Mouse (Mus musculus): Measurements from ENCODE around the gene Pycr1.

The Pycr1 gene

DNA sequence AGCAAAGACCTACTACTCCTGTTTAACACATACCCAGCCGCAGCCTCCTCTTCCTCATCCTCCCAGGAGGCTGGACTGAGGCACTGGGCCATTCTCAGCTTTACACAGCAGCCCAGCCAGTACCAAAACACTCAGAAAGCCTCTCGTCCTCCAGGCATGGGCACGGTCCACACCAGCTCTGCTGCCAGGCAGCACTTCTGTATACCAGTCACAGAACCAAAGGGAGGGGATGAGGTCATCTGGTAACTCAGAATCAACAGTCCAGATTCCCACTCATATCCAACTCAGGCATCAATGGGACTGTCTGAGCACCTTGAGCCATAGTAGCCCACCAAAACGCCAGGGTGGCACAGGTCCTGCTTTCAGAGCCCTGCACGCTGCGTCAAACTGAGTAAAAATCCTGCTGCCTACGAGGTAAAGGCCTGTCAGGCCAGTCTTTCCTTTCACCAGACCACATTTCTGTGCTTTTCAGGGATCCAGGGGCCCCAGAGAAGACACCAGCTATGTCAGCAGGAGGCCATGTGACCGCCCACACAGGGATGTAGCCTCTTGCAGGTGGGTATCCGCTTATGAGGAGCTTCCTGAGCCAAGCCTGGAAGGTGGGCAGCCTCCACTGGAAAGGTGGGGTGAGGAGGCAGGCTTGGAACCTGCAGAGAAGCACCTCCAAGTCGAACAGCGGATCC, 16.6 kb downstream of the Pycr1 start:
- no peak for DNase-seq (ENCODE audit: low spot score in 2 of 2)

DNA sequence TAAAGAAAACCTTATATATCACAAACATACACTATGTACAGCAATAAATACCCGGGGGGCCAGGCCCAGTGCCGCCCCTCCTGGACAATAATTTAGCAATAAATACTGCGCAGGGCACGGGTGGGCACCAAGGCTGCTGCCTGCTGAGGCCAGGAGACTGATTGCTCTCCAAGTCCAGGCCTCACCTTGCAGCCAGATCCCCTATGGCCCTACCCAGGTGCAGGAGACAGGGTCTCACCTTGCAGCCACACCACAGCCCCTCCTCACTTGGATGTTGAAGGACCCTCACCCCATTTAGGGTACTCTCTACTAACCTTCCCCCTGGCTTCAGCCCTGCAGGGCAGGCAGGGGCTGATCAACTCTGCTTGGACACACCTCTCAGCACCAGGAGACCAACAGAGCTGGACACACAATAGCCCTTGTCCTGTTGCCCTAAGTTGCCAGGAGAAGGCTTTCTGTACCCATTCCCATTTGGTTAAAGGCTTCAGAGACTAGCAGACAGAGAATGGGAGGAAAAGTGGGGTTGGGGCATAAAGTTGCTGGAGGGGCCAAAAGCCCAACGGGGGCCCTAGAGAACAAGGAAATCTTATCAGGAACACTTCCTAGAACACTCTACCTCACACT, 18.3 kb downstream of the Pycr1 start, which contains the start of gene Sirt7:
Sirt7 (minus strand) TSS at position 89 of the 624 bp plus-strand sequence.
- DNase-seq (ENCODE audit: low spot score in 2 of 2) = no peak

DNA sequence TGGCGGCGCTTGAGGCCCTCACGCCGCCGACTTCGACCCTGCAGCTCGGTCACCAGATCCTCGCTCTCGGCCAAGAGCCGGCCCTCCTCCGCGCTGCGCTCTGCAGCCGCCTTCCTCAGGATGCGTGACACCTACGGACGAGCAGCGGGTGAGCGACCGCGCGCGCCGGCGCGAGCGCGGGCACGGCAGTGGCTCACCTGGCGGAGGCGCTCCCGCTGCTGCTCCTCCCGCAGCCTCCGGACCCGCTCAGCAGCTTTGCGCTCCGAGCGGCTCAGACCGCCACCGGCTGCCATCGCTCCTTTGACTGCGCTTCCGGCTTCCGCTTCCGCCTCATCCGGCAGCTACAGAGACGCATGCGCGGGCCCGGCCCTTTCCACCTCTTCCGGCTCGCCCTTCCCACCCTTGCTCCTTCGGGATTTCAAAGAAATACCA, 18.9 kb downstream of the Pycr1 start:
- DNase-seq (ENCODE audit: low spot score in 2 of 2) = peak; percentile 76 to 85

DNA sequence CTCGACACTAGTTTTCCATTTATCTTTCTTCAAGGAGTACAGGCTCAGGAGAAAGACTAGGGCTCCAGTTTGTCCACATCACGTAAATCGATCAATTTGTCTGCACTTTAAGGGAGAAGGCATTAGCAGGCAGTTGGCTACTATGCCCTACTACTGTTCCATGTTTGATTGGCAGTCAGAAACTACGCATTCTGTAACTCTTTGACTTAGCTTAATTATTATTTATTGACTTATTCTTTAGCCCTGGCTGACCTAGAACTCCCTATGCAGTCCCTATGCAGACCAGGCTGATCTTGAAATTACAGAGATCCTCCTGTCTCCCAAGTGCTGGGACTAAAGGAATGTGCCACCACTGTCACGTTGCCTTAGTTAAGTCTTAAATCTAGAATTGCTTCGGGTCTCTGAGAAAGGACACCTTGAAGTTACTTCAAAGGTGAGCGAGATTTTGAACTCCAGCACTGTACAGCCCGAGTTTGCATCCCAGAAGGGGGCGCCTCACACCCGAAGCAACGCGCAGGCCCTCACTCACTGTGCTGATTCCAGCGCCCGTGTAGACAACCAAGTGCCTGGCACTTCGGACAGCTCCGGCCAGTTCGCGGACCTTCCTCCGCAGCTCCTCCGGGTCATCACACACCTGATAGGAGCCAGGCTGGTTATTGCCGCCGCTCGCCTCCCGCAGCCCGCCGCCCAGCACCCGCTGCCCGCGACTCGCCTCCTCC, 19.4 kb downstream of the Pycr1 start:
- DNase-seq (ENCODE audit: low spot score in 2 of 2) = peak; percentile 67 to 71

DNA sequence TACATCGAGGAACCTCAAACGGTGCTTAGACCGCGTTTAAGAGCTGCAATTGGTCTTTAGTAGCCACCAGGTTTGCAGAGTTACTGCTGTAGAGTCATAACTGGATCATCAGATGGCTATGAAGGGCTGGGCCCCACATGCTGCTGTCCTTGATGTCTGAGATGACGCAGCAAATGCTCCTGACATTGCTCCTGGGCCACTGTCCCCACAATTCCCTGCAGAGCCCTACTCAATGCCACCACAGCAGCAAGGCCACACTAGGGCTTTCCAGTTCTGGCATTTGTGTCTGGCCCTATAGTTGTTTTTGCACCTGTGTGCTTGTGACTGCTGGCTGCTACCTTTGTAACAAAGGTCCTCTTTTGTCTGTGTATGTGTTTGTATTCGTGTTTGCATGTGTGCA, 20.8 kb downstream of the Pycr1 start:
- no peak for DNase-seq (ENCODE audit: low spot score in 2 of 2)

DNA sequence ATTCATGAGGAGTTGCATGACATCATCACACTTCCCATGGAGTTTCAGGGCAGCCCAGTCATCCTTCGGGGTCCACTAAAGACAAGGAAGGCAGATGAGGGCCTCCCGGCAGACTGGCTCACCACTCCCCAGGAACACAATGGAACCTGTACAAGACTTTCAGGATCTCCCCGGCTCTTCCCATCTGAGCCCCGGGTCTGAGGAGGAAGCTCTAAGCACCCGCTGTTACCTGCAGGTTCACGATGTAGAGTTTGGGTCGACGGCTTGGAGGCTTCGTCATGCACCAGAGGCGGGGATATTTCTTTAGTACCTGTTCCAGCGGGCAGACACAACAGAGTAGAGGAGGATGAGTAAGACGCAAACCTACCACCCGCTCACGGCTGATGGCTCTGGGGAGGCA, 23.4 kb downstream of the Pycr1 start:
- DNase-seq (ENCODE audit: low spot score in 2 of 2) = no peak

DNA sequence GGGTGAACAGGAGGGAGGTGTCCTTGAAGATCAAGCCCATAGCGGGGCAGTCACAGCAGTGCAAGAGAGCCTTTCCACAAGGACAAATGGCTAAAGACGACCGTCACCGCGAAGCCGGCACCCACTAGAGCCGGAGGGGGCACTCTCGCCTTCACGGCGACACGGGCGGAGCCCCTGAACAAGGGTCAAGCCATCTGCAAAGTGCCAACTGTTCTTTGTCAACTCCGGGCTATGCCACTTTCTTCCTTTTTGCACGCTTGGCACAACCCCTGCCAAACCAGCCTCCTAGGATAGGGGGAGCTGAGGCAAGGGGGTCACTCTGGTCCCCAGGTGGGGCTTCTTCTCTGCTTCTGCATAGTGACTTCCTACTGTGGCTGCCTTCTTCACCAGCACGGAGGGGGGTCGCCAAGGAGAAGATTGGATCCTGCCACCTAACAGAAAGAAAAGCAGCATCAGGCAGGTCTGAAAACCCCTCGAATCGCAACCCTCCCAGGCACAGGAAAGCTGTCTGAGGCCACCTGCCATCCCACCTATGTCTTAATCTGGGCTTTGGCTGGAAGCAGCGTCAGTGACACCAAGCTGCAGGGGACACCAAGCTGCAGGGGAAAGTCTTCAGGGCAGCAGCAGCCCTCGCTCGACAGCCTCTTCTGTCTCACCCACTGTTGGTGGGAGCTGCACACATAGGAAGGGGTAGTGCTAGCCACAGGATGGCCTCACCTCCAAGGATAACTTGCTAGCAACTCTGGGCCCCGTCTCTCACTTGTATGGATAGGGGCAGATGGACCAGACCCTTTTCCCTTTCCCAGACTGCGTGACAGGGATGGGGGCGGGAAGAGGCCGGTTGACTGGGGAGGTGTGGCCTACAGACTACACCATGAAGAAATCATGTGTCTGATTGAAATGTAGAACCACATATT, 24.7 kb downstream of the Pycr1 start:
- DNase-seq (ENCODE audit: low spot score in 2 of 2) = no peak

DNA sequence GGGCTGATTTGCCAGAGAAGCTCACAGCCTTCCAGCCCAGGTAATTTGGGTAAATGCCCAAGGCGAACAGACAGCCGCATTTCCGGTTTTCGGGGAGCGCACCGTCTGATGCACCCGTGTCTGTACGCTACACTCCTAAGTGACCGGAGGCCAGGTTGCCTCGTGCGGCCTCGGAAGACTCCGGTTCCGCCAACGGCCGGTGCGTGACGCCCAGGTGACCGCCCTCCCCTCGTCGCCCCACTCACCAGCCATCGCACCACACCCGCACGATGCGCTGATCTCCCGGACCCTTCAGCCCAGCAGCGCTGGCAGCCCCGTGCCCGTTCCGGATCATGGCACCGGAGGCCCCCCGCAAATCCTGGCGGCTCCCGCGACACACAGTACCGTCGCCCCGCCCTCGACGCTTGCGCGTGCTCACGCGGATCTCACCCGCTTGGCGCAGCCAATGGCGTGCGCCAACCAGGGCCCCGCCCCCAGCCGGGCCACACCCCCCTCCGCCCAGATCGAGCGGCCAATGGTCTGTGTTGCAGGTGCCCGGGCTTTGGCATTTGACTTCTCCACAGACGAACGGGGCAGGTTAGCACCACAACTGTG, 26.0 kb downstream of the Pycr1 start, which contains the start of gene Pcyt2:
Pcyt2 (minus strand) TSS at position 418 of the 594 bp plus-strand sequence.
- peak; percentile 88 to 91 for DNase-seq (ENCODE audit: low spot score in 2 of 2)

DNA sequence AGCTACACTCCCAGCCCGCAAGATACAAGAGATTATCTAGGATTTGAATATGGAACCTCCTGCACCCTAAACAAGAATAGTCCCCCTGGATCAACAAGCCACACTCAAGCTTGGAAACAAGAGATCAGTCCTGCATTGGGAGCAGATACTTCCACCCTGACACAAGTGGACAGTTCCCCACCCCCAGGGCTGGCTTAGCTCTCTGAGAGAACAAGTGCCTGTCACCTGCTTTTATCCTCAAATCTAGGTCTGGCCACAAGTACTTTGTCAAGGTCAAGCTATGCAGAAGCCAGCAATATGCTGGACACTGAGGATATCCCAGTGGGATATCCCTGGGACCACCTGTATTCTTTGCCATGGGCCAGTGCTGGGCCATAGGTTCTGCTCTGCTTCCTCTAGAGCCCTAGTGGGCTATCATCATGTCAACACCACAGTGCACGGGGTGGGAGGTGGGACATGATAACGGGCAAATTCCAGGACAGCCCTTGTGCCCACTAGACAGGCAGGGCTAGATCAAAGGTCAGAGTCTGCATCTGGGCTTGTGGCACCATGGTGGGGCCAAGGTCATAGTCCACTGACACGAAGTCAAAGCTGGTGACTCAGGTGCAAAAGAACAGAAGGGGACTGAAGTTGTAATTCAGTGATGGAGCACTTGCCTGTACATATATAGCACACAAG, 26.8 kb downstream of the Pycr1 start:
- DNase-seq (ENCODE audit: low spot score in 2 of 2) = no peak

DNA sequence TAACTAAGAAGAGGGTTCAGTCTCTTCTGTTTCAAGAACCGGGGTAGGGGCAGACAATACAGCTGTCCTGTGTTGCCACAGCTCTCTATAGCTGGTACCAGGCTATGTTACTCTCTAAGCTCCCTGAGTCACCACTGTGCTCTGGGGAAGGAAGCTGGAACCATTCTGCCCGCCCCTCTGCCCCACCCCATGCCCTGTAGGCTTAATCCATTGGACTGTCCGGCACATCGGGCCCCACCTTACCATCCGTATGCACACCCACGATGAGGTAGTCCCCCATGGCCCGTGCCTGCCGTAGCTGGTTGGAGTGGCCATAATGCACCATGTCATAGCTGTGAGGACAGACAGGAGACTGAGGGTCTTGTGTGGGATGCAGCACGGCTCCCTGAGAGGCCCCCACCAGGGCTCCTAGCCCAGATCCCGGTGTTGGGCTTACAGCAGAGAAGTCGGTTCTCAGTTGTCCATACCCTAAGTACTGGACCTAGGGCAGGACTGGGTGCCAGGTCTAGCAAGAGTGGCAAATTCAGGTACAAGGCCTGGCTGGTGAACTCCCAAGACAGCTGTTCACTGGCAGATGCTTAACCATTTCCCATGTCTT, 27.9 kb downstream of the Pycr1 start:
- DNase-seq (ENCODE audit: low spot score in 2 of 2) = no peak

DNA sequence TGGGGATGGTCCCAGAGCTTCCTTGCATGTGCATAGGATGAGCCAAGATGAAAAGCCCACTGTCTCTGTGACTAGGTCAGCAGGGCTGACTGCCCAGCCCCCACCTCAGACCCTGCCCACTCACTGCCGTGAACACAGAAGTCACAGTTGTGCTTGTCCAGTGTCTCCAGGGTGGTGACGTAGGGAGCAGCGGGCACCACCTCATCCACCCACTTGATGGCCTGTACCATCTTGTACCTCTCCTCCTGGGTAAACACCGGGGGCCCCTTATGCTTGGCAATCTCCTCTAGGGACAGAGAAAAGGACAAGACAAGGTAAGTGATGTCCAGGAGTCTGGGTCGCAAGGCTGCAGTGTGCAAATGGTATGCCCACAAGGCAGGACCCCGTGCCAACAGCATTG, 28.4 kb downstream of the Pycr1 start:
- no peak for DNase-seq (ENCODE audit: low spot score in 2 of 2)

DNA sequence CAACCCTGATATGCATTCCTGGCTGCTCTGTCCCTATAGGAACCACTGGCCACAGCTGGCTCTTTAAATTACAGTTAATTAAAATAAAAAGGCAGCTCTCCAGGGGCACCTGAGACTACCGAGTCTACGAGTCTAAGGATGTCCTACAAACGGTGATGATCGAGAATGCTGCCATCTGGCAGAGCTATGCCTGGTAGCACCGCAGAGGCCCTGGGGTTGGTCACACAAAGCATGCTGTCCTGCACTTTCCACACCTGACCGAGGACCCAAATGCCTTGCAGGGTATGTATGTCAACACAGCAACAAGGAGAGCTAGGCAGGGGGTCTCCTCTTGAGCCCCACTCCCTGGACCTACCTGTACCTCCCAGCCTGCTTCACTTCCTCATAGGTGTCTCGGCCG, 29.6 kb downstream of the Pycr1 start:
- DNase-seq (ENCODE audit: low spot score in 2 of 2) = no peak

DNA sequence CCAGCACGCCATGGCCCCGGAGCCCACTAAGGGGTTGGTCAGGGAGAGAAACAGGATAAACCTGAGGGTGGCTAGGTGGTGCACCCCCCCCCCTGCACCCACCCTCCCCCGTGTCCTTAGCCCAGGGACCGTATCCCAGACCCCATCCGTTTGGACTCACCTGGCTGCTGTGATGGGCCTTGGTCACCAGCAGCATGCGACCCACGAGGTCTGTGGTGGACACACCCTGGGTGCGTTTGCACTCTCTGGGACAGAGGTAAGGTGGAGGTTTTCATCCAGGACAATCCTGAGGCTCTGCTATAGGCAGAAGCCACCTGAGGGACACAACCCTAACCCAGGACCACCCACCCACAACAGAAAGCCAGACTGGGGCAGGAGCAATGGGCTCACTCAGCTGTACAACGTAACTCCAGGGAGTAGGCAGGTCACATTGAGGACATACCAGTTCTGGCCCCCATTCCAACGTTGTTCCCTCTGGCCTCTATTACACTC, 30.0 kb downstream of the Pycr1 start:
- no peak for DNase-seq (ENCODE audit: low spot score in 2 of 2)

DNA sequence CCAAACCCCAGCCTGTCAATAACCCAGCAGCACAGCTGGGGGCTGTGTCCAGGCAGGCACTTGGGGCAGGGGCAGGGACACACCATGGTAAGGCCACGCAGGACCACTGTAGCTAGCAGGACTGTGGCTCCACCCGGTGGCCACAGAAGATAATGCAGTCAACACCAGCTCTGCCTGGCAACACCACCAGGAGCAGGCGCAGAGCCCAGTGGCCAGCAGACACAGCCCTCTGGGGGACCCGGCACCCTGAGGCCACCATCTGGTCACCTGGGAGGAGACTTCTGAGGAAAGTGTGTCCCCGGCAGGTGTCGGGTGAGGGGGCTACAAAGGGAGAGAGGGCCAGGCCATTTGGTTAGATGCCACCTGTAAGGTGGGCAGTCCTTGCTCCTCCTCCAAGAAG, 30.8 kb downstream of the Pycr1 start:
- peak in 1 of 2 experiments; percentile 68 for DNase-seq (ENCODE audit: low spot score in 2 of 2)

DNA sequence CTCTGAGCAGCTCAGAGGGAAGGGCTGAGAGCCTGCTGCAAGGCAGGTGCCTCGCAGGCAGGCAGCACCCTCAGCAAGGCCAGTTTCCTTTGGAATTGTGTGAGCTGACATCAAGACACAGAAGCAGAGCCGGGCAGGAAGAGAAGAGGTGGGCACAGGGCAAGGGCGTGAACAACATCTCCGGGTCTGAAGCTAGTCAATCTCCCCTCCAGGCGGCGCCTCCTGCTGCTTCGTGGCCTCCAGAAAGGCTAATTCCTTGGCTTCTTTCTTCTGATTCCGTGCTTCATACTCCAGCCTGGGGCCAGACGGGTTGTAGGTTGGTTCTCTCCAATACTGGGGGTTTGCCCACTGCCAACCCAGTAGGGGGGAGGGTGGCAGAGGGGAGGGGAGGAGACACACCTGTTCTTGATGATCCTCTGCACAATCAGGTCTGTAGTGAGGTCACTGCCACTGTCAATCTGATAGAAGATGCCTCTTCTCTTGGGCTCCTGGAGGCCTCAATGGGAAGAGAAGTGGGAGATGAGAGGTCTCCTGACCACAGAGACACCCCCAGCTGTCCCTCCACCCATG, 33.0 kb downstream of the Pycr1 start:
- no peak for DNase-seq (ENCODE audit: low spot score in 2 of 2)

DNA sequence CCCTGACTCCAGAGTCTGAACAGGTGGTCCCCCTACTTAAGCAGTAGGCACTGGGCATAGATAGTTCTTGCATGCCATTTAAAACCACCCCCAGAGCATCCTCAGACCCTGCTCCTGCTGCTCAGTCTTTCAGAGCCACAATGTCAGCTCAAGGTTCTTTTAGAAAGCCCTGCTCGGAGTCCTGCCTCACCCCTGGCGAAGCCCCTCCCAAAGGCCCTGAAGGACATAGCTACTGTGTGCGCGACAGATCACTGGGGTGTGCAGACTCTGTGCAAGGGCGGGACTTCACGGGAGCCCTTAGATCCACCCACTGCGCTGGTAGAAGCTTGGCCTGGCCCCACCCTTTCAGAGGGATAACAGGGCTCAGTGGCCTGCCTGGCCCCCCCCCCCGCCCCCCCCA, 34.3 kb downstream of the Pycr1 start:
- DNase-seq (ENCODE audit: low spot score in 2 of 2) = no peak

DNA sequence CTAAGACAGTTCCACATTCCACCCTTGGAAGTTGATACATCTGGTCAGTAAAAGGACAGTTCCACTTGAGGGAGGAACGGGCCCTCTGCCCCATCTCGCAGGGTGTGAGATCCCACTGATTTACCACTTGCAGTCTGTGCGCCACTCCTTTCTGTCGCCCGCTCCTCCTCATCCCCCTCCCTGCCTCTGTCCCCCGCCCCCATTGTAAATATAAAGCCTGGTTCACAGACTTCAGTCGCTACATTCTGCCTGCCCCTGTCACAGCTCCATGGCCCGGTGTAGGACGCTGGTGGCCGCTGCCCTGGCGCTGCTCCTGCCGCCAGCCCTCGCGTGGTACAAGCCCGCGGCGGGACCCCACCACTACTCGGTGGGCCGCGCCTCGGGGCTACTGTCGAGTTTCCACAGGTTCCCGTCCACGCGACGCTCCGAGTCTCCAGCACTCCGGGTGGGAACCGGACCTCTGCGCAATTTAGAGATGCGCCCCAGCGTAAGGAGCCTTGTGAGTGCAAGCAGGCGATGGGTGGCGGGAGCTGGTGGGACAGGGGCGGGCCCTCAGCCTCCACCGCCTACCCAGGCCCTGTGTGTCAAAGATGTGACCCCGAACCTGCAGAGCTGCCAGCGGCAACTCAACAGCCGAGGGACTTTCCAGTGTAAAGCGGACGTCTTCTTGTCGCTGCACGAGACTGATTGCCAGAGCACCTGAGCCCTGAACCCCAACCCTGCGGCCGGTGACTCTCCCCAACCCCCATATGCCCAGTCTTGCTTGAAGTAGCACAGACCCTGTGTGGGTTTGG, 35.1 kb downstream of the Pycr1 start, which contains the start of gene Npb:
Npb (plus strand) TSS at position 237 of the 794 bp plus-strand sequence.
- DNase-seq (ENCODE audit: low spot score in 2 of 2) = no peak

DNA sequence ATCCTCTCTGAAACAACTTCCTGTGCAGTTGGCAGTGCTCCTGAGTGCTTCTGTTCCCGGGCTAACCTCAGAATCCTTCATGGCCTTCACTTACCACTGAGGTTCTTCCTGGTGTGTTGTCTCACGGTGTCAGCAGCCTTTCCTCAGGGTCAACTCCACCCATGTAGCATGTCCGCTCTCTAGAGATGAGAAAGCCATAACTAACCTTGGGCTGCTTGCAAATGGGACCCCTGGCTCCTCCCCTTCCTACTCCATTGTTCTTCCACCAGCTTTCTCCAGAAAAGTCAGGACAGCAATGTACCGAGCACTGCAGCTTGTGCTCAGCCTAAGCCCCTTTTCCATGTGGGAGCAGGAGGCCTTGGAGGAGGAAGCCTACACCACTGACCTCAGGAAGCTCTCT, 36.8 kb downstream of the Pycr1 start:
- no peak for DNase-seq (ENCODE audit: low spot score in 2 of 2)

DNA sequence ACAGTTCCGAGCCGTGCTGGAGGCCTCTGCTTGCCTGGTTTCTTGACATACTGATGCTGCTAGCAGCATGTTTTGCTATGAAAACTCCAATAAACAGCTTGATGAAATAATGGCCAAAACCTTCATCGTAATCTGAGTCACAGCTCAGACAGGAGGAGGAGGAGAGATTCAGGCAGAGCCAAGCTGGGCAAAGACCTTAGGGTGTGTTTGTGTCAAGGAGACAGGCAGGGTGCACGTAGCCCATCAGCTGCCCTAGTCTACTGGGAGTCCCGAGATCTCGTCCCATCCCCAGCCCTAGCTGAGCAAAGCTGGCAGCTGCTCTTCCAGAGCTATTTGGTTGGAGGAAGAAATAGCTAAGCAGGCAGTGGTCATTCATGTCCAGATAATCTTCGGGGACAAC, 37.9 kb downstream of the Pycr1 start:
- DNase-seq (ENCODE audit: low spot score in 2 of 2) = no peak
